Mouse (Mus musculus) cortical plate, adult 2 months (tissue): ENCODE results near the gene Nkx1-1.

Experiments
- CTCF ChIP-seq: fragments of 200-500 bp; IDR thresholded peaks from 2 replicates; pipeline ENCODE4 v1.5.1; 2011; ENCODE audit warnings: mild to moderate bottlenecking, control low read depth, low read length; ENCODE audit not compliant: insufficient read depth; ENCODE audit errors: extremely low read depth
- POLR2A ChIP-seq: fragments of 200-500 bp; IDR thresholded peaks from 2 replicates; pipeline ENCODE4 v1.6.1; 2011; ENCODE audit warnings: mild to moderate bottlenecking, low read length, control low read depth; ENCODE audit not compliant: insufficient read depth; ENCODE audit errors: extremely low read depth

DNA sequence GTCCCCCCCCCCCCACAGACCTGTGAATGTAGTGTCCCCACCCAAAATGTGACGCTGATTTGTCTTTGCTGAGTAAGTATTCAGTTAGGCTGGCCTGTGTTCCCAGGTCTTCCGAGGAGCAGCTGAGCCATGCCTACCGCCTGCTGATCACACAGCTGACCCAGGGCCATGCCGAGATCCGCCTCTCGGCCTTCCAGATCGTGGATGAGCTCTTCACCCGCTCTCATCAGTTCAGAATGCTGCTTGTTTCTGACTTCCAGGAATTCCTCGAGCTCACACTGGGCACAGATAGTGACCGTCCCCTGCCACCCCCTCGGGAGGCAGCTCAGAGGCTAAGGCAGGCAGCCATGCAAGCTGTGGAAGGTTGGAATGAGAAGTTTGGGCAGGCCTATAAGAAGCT is 46.2 kb downstream of the Nkx1-1 start:
- TF ChIP-seq POLR2A (no peak), CTCF (no peak)
